Mouse (Mus musculus) adrenal gland, postnatal 4 days (tissue): ENCODE data around the gene Gdf1. TPM values are rescaled to one million over a fixed set of nuclear protein-coding genes. Genes with fewer than 3 reads are reported as not detected.

ENCODE experiments used
- DNase-seq, 2 experiments: peaks; one replicate each; pipeline ENCODE4 v3.0.0; 2021 to 2022; ENCODE audit warnings: low spot score in 2 of 2, mixed read lengths in 2 of 2
- total RNA-seq, 2 experiments: library from RNA; stranded (reverse); gene quantifications; 2 replicates each; pipeline ENCODE4 v1.2.3; 2021

Gene Gdf1
- total RNA-seq, 2 experiments from 2014 or later, result 0.34 to 1.3 TPM

DNA sequence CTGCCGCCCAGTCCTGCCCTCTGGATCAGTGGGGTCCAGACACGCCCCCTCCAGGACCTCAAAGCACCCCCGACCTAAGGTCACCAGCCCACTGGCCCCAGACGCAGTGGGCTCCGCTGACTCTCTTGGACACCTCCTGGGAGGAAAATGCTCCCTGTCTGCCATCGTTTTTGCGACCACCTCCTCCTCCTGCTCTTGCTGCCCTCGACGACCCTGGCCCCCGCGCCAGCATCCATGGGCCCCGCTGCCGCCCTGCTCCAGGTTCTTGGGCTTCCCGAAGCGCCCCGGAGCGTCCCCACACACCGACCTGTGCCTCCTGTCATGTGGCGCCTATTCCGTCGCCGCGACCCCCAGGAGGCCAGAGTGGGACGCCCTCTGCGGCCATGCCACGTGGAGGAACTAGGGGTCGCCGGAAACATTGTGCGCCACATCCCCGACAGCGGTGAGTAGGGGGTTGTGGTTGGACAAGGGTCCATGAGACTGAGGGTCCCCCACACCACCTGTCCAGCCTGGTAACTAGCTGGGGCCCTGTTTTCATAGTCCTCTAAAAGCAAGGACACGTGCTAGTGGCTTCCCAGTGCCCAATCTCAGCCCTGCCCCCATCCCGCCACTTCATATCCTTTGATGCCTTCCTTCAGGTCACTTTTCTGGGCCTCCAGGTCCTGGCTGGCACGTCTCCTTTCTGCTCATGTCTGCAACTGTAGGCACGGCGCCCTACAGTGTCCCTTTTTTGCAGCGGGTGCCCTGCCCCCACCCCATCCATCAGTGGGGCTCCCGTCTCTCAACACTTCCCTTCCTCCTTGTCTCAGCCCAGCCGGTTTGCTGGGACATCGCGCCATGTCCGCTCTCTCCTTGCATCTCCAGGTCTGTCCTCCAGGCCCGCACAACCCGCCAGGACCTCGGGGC is 471 bp downstream of the Gdf1 start:
- no peak for DNase-seq

DNA sequence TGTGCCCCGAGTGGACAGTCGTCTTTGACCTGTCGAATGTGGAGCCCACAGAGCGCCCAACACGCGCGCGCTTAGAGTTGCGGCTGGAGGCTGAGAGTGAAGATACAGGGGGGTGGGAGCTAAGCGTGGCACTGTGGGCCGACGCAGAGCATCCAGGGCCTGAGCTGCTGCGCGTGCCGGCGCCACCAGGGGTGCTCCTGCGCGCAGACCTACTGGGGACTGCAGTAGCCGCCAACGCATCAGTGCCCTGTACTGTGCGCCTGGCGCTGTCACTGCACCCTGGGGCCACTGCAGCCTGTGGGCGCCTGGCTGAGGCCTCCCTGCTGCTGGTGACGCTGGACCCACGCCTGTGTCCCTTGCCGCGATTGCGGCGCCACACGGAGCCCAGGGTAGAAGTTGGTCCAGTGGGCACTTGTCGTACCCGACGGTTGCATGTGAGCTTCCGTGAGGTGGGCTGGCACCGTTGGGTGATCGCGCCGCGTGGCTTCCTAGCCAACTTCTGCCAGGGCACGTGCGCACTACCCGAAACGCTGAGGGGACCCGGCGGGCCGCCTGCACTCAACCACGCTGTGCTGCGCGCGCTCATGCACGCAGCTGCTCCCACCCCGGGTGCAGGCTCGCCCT is 1.2 kb downstream of the Gdf1 start:
- DNase-seq, result peak in 1 of 2 experiments; percentile 50

DNA sequence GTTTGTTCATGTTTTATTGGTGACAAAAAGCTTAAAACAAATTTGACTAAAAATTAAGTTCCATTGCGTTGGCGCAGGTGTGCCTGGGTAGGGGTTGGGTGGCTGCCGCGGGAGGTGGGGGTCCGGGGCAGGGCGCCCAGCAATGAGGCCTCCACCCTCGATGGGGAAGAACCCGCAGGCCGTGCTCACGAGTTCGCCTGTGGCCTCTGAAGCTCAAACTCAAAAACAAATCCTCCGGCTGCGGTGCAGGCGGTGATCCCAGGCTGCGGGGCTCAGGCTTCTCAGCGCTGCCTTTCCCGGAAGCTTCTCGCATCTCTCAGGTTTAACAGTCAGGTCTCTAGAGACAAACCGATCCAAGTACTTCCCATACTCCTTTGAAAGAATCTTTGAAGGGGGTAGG is 1.9 kb downstream of the Gdf1 start:
- no peak for DNase-seq

DNA sequence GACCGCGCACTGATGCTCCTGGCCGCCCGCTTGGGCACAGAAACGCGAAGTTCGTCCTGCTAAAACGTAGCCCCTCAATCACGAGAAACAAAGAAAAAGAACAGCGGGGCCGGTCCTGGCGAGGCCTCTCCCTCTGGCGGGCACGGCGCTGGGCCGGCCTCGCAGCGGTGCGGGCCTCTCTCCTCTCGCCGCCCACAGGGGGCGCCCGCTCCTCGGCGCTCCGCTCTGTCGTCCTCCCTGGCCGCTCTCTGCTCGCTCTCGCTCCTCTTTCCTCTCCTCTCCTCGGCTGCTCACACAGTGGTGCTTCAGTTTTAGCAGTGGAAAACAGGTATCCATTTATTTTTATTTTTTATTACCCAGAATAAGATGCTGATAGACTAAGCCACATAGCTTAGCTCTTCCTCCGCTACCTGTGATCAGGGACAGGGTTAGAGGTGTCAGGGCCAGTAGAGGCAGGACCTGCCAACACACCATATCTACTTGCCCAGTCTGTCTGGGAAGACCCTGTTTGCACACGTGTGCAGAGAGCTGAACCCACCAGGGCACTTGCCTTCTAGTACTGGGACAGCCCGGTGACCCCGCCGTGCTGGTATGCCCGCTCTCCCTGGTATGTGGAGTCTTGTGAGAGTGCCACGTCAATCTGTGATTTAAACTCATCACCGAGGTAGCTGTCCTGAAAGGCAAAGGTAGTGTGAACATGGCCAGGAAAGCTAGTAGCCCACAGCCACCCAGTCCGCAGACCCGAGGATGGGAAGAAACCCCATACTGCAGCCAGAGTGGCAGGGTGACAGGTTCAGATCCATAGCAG is 2.7 kb downstream of the Gdf1 start:
- peak in 1 of 2 experiments; percentile 38 for DNase-seq

DNA sequence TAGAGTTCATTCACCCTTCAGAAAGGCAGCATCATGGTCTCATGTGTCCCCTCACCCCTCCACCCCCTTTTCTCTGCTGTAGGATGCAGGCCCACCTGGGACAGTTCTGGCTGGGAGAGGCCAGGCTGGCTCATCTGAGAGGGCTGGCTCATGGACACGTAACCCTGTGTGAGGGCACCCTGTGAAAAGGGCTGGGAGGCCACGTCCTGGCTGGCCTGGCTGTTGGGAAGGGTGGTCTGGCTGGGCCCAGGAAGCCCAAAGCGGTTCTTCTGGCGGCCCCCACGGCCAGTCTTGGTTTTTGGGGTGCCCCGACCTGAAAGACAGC is 3.2 kb downstream of the Gdf1 start:
- DNase-seq, result no peak

DNA sequence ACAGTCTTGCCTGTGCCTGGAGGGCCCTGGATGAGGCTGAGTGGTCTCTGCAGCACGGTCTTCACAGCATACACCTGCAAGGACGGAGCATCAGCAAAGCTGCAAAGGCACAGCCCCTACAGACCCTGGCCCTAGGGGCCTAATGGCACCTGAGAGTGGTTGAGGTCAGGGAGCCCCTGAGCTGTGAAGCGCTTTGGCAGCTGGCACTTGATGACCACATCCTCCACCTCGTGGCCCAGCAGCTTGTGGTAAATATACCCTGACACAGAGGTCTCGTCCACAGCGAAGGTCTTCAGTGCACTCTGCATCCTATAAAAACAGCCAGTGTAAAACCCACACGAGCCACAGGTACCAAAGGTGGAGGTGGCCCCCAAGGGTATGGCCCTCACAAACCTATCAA is 9.3 kb downstream of the Gdf1 start:
- no peak for DNase-seq

DNA sequence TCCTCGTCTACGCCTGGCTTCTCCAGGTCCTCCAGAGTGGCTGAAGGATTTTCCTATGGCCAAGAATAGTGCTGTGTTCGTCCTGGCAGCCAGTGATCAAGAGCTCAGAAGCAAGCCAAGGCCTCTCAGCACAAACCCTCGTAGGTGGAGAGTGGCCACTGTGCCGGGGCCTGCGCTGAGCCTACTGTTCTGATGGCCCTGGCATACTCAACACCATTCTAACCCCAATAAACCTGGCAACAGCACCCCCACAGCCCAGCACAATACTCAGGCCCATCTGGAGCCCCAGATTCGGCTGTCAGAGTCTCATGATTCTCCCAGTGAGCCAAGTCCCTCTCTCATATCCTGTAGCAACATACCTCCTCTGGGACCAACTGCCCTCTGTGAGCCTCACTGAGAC is 11.0 kb downstream of the Gdf1 start:
- no peak for DNase-seq

DNA sequence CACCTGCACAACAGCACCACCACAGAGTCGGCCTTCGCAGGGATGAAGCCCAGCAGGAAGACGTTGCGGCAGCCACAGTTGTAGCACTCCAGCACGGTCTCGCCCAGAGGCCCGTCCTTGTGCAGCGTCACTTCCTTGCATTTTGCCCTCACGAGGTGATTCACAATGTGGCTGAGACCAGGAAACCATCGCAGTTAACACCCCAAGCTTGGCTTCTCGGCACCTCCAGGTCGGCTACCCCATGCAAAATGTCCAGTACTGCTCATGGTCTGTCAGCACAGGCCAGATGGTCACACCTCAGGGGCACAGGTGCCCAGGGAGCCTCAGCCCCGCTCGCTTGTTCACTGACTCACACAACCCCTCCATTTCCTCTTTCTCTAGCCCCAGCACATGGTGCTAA is 12.4 kb downstream of the Gdf1 start:
- no peak for DNase-seq

DNA sequence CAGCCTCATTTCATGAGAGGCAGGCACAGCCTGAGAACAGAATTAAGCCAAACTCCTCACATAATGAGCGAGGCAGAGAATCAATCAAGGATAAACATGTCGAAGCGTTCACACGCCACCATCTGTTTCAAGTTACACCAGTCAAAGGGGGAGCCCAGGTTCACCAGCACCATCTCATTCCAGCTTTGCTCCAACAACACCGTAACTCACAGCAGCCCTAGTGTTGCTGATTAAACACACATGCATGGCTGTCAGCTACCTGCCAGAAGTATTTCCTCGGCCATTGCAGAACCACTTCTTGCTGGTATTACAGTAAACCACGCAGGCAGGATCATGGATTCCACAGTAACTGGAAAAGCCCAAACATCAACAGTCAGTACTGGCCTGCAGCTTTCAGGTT is 13.5 kb downstream of the Gdf1 start:
- no peak for DNase-seq

DNA sequence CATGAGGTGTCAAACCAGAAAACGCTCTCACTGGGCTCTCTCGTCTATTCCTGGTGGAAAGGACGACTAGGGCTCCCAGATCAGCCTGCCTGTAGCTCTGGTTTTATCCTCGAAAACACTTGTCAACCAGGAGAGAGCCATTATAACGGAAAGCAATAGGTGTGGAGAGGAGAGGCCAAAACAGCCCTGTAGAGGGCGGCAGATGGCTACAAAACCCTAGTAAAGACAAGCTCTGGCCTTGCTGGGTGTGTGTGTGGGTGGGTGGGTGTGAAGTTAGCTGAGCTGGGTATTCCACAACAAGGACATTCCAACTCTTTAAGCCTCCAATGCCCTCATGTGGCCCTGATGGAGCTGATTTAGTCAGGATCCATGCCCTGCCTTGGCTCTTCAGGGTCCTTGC is 14.1 kb downstream of the Gdf1 start:
- DNase-seq, result no peak

DNA sequence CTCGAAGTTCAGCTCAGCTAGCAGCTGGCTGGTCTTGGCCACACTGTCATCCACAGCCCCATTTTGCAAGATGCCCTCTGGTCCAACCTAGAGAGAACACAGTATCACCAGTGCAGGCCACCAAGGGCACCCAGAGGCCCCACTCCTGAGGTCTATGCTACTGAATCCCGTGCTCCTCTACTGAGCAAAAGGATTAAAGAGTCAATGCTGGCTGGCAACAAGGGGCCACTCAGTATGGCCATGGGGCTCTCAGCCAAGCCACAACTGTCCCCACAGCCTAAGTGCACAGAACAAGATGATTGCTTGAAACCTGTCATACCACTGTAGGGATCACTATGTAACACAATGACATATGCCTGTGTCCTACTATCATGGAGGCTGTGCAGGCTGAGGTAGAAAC is 14.7 kb downstream of the Gdf1 start:
- no peak for DNase-seq

DNA sequence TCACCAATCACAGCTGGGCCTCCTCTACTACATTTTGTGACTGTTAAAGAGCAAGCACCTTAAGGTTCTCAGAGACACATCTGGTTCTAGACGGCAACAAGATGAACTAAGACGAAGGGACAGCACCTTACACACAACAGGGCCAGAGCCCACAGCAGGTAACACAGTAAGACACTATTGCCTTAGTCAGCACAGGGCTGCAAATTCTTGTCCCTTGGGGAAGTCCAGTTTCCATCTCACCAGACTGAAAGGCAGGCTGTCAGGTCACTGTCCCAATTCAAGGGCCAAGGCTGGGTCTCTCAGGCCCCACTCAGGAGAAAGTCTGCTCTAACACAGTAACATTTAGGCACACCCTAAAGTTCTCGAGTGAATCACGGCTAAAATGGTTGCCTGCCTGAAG is 17.8 kb downstream of the Gdf1 start:
- DNase-seq, result no peak

DNA sequence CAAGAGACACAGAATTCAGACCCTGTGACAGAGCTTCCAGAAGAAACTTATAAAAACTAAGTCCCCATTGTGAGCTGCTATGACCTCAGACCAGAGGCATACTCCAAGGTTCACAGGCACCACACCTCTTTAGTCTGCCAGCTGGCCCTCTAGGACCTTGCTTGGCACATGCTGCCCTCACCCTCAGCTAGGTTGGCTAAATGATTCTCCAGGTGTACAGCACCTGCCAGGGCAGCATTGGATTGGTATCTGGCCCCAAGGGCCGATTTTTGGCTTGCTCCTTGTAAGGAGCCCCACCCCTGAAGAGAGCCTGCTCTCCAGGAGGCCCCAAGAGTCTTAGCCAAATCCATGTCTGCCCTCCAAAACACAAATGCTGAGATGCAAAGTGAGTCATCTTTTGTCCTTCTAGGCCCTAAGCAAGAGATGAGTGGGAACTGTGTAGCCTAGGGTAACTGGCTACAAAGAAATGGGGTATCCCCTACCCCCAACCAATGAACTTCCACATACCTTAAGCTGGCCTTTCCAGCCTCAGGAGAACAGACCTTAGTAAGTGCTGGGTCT is 18.3 kb downstream of the Gdf1 start:
- no peak for DNase-seq

DNA sequence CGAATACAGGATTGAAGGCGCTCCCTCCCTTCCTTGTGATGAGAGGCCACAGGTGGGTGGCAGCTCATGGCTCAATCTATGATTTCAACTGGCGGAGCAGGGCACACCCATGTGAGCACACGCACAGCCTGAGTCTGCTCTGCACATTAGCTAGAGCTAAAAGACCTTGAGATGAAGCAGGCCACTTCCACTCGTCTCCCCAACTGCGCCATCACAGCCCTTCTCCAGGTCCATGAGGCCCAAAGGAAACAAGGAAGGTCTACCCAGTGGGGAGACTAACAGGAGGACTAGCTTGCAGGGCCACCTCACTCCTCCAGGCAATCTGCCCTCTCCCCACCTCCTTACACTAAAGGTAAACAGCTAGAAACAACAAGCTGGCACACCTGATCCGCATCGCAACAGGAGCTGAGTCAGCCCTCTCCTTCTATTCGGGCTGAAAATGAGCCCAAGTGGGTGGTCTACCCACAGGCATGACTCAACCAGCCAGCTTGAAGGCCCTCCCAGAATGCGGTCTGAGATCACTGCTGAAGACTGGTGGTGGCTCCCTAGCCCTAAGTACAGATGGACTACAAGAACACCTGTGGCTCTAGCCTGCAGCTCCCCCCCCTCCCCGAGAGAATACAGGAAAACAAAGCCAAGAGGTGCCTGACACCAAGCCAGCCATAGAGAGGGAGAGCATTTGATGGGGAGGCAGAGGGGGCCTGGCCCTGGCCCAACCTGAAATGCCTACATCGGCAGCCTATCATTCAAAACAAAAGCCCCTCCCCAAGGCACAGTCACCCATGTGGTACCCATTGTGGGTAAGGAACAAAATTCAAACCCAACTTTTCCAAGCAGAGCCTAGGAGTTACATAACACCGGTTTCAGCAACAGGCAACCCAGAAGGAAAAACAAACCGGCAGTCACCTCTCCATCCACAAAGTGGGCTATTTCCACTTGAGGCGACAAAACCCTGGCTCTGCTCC is 21.7 kb downstream of the Gdf1 start:
- DNase-seq, result no peak

DNA sequence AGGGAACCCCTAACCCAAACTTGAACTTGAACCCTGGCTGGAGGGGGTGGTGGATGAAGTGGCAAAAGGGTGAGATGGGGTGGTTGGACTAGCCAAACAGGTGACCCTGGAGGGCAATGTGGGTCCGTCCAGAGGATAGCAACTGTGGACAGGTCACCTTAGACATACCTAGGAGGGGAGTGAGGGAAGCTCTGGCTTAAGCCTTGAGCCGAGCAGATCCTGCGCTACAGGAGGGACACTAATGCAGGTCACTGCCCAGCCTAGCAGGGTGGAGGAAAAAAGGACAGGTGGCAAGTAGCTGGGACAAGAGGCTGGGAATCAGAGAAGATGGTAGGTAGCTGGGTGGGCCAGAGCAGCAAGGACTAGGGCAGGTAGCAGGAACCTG is 22.4 kb downstream of the Gdf1 start:
- DNase-seq, result no peak

DNA sequence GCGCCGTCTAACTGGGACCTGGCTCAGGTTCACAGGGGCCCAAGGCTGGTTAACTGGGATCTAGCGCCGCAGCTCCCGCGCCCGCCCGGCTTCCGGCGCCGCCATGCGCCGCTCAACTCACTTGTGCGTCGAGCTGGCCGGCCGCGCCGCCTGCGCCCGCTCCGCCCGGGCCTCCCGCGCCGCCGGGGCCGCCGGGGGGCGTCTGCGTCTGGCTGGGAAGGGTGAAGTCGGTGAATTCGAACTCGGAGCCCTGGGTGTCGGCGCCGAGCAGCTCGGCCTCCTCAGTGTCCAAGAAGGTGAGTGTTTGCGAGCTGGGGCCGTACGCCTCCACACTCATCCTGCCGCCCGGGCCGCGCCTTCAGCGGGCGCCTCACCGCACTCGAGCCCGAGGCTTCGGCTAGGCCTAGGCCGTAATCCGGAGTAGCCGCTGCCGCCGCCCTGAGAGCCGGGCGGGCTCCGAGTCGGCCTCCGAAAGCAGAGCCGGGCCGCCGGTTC is 23.1 kb downstream of the Gdf1 start:
- peak in 1 of 2 experiments; percentile 50 for DNase-seq

DNA sequence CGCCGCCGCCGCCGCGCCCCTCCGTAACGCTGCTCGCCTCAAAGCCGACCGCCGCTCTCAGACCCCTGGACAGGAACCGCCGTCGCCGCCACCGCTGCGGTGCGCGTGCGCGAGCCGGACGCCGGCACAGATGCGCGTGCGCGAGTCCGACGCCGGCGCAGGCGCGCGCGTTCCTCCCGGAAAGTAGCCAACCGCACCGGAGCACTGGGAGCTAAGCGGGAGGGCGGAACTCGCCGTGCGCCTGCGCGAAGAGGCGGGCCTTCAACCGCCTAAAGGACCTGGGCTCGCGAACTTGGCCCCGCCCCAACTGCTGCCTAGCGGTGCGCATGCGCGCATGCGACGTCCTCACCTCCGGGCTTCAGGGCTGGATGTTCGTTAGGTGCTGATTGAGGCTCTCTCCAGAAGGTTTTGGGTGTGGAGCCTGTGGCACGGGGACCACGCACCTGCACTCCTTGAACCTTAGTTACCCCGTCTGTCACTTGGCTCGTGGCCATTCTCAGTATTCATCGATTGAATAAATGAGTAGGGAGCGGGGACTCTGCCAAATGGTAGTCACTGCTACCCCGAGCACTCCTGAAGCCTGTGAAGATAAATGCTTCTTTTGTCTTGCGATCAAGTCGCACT is 23.7 kb downstream of the Gdf1 start, which contains the start of gene Upf1:
Gene Upf1 (minus strand): TSS at position 85 of the 624 bp plus-strand sequence.
- DNase-seq, result peak; percentile 99 to 100

DNA sequence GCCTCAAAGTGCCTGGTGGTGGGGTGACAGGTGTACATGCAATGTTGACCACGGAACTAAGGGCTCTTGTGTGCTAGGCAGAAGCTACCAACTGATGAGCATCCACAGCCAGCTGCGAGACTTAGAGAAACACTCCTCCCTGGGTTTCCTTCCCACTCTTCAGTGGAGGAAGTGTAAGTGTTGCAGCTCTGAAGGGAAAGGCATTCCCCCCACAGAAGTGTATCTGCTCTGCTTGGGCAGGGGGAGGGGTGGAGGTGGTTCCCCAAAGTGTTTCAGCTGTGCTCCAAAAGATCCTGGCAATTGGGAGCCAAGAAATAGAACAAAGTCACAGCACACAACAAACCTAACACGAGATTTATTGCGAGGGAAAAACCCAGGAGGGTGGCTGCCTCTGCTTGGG is 24.4 kb downstream of the Gdf1 start:
- no peak for DNase-seq

DNA sequence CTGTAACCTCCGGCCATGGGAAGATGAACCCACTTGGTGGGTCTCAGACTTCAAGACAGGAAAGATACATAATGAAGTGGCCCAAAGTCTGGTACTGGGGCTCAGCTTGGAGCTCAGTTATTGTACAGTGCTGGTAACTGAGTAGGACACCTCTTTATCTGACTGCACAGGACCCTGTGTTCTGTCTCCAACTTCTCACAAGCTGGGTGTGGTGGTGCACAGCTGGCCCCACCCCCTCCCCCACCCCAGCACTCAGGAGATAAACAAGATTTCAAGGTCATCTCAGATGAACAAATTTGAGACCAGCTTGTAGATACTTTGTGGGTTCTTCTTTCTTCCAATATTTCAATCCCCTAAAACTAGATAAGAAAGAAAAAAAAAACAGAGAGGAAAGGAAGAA is 26.5 kb downstream of the Gdf1 start:
- no peak for DNase-seq

DNA sequence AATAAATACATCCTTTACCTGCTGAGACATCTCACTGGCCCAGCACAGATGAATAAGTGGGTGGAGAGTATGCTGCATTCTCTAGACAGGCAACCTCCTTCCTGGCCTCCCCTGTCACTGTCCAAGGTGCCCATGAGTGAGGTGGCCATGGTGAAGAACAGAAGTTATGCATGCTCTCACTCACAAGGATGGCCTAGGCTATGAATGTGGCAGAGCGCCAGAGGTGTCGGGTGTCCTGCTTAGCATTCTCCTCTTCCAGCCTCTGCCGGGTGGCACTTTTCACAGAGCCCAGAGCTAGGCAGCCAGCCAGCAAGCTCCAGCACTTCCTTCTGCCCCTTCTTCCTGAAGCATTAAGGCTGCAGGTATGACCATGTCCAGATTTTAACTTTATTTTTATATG is 29.8 kb downstream of the Gdf1 start:
- DNase-seq, result no peak
